Mouse (Mus musculus) liver, postnatal 0 days (tissue): ENCODE data around the gene Mrps27. TPM values are rescaled to one million over a fixed set of nuclear protein-coding genes. Genes with fewer than 3 reads are reported as not detected.

ENCODE experiments used
- ATAC-seq: fragments of 200-750 bp; cut with Nextera tagmentation; 2 replicates; pipeline ENCODE4 v1.8.0; 2017; ENCODE audit warnings: mild to moderate bottlenecking, moderate library complexity
- DNase-seq: peaks from one replicate; pipeline ENCODE4 v3.0.0-alpha.2; 2016
- H3K27ac ChIP-seq: fragments of 300-500 bp; sonication (generic); 2 replicates; pipeline ENCODE4 v1.5.1; 2014; ENCODE audit warnings: antibody characterized with exemption, moderate library complexity, mild to moderate bottlenecking, low read depth
- H3K27me3 ChIP-seq: fragments of 300-500 bp; sonication (generic); 2 replicates; pipeline ENCODE4 v1.6.1; 2014; ENCODE audit warnings: low read length, control low read depth, mixed read lengths; ENCODE audit not compliant: insufficient read depth
- H3K36me3 ChIP-seq: fragments of 300-500 bp; sonication (generic); replicated peaks from 2 replicates; pipeline ENCODE4 v1.6.1; 2014; ENCODE audit warnings: mild to moderate bottlenecking, control low read depth, low read length, moderate library complexity, mixed read lengths; ENCODE audit not compliant: insufficient read depth
- H3K4me1 ChIP-seq: fragments of 300-500 bp; sonication (generic); 2 replicates; pipeline ENCODE4 v1.6.1; 2014; ENCODE audit warnings: antibody characterized with exemption, mild to moderate bottlenecking, control low read depth; ENCODE audit not compliant: insufficient read depth
- H3K4me2 ChIP-seq: fragments of 300-500 bp; sonication (generic); 2 replicates; pipeline ENCODE4 v1.6.1; 2014; ENCODE audit warnings: low read depth, mild to moderate bottlenecking, low read length, moderate library complexity, mixed read lengths
- H3K4me3 ChIP-seq: fragments of 300-500 bp; sonication (generic); 2 replicates; pipeline ENCODE4 v1.5.1; 2014; ENCODE audit warnings: low read depth, low read length
- H3K9ac ChIP-seq: fragments of 300-500 bp; sonication (generic); replicated peaks from 2 replicates; pipeline ENCODE4 v1.6.1; 2014; ENCODE audit warnings: mild to moderate bottlenecking, moderate library complexity
- H3K9me3 ChIP-seq: fragments of 300-500 bp; sonication (generic); 2 replicates; pipeline ENCODE4 v1.6.1; 2016; ENCODE audit warnings: mild to moderate bottlenecking, control low read depth, low read length, mixed read lengths
- CTCF ChIP-seq: sonication (generic); IDR thresholded peaks from 2 replicates; pipeline ENCODE4 v1.5.1; 2016; ENCODE audit warnings: antibody characterized with exemption, low read depth
- EP300 ChIP-seq: IDR thresholded peaks from 2 replicates; pipeline ENCODE4 v1.6.1; 2016; ENCODE audit warnings: antibody characterized with exemption, low read depth, mild to moderate bottlenecking
- WGBS: fragments of 180-500 bp; shearing (Covaris S2); extraction: QIAGEN DNeasy Blood & Tissue Kit; methylation state at CpG from one replicate; pipeline ENCODE4 v1.1.7; 2014; ENCODE audit not compliant: insufficient replicate concordance; 5-methylcytosine and 5-hydroxymethylcytosine counted together
- polyA plus RNA-seq: library from polyadenylated mRNA; unstranded; fragments of >200 nt; fragmentation: Nextera tagmentation; extraction: Ambion mirVana; gene quantifications from 2 replicates; pipeline ENCODE4 v1.2.1, GENCODE M21; 2015

The Mrps27 gene
- polyA plus RNA-seq, 1 experiment from 2014 or later = 16.6 TPM

- no peak for ATAC-seq
- TF ChIP-seq CTCF = no peak
- TF ChIP-seq EP300 = no peak
- no peak for DNase-seq
- Histone ChIP-seq H3K27ac (no peak overlapping the region), H3K4me3 (no peak overlapping the region), H3K27me3 (no peaks in the 10 kb centered on the region), H3K4me1 (0 out of 2 replicates have a peak, but pooled peaks cover 3% of the 10 kb centered on the region), H3K36me3 (no peaks in the 10 kb centered on the region), H3K9ac (no peak overlapping the region), H3K9me3 (no peaks in the 10 kb centered on the region), H3K4me2 (no peak overlapping the region)
- 78% methylated on average over 18 of the region's 18 CpGs for WGBS
These were observed 97.3 kb downstream of the Mrps27 start for GRCm38 (mm10) chr13:99441700-99442433.

GRCm38 (mm10) chr13:99442434-99443249 is 98.1 kb downstream of the Mrps27 start:
- Histone ChIP-seq H3K9me3 (no peaks in the 10 kb centered on the region), H3K9ac (no peak overlapping the region), H3K27me3 (no peaks in the 10 kb centered on the region), H3K27ac (no peak overlapping the region), H3K4me1 (0 out of 2 replicates have a peak, but pooled peaks cover 3% of the 10 kb centered on the region), H3K4me2 (no peak overlapping the region), H3K36me3 (no peaks in the 10 kb centered on the region), H3K4me3 (no peak overlapping the region)
- TF ChIP-seq CTCF (no peak), EP300 (no peak)
- ATAC-seq = no peak
- WGBS = 80% methylated on average over 12 of the region's 12 CpGs
- DNase-seq = no peak

DNA sequence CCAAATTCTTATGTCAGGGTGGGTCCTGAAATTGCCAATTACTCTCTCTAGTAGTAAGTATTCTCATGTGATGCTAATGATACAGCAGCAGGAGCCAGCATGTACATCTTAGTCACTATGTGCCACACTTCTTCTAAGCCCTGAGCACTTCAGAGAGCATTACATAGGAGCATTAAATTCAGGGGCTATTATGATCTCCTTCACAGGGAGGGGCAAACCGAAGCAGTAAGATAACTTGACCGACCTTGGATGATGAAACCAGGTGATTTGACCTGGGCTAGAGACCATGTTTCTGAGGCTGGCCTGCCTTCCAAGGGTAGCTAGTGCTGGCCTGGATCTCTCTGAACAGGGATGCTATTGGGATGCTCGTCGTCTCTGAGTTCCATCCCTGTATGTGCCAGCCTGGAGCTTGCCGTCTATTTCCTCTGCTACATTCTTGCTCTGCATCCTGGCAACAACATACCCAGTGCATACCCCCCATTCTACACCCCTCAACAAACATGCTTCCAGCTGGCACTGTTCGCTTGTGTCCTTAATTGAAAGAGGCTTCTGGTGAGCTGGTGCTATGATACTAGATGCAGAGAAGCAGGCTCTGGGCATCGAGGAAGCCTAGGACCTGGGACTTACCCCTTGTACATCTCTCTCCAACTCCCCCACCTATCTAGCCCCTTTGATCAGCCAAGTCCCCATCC is 99.0 kb downstream of the Mrps27 start:
- no peak overlapping the region for H3K9ac ChIP-seq
- H3K27ac ChIP-seq = no peak overlapping the region
- H3K9me3 ChIP-seq = no peaks in the 10 kb centered on the region
- TF ChIP-seq EP300 (no peak), CTCF (no peak)
- no peaks in the 10 kb centered on the region for H3K27me3 ChIP-seq
- H3K36me3 ChIP-seq = no peaks in the 10 kb centered on the region
- 86% methylated on average over 7 of the region's 7 CpGs for WGBS
- no peak for ATAC-seq
- no peak overlapping the region for H3K4me2 ChIP-seq
- no peak for DNase-seq
- no peak overlapping the region for H3K4me3 ChIP-seq
- H3K4me1 ChIP-seq = 0 out of 2 replicates have a peak, but pooled peaks cover 3% of the 10 kb centered on the region

- WGBS = 21% methylated on average over 10 of the region's 10 CpGs
- ATAC-seq = no peak
- H3K4me3 ChIP-seq = no peak overlapping the region
These were observed 99.9 kb downstream of the Mrps27 start for GRCm38 (mm10) chr13:99444431-99444871.

DNA sequence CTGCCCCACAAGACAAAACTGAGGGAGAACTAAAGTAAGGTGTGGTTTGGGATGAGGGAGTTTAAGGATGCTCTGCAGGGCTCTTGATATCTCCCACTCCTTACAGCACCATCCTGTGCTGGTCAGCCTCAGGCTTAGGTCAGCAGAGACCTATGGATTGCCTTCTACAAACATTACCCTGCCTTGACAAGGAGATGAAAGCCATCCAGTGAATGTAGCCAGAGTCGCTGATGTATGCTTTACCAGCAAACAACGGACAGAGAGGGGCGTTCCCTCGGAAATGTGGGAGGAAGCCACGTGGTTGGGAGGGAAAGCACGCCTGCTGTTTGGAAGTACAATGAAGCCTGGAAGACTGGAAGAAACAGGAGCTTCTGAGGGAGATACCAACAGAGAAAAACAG is 100.3 kb downstream of the Mrps27 start:
- H3K4me1 ChIP-seq = 0 out of 2 replicates have a peak, but pooled peaks cover 3% of the 10 kb centered on the region
- no peak overlapping the region for H3K4me2 ChIP-seq
- no peak overlapping the region for H3K9ac ChIP-seq
- H3K27me3 ChIP-seq = no peaks in the 10 kb centered on the region
- 3% methylated on average over 6 of the region's 6 CpGs for WGBS
- TF ChIP-seq CTCF (no peak), EP300 (no peak)
- ATAC-seq (no peak), DNase-seq (no peak)
- H3K4me3 ChIP-seq = no peak overlapping the region
- no peaks in the 10 kb centered on the region for H3K36me3 ChIP-seq
- H3K9me3 ChIP-seq = no peaks in the 10 kb centered on the region
- H3K27ac ChIP-seq = no peak overlapping the region

More at GRCm38 (mm10) chr13:99444431-99444871, 99.9 kb downstream of the Mrps27 start:
- Histone ChIP-seq H3K27ac (no peak overlapping the region), H3K27me3 (no peaks in the 10 kb centered on the region), H3K36me3 (no peaks in the 10 kb centered on the region), H3K4me1 (0 out of 2 replicates have a peak, but pooled peaks cover 3% of the 10 kb centered on the region), H3K4me2 (no peak overlapping the region), H3K9ac (no peak overlapping the region), H3K9me3 (no peaks in the 10 kb centered on the region)
- DNase-seq = no peak
- TF ChIP-seq CTCF (no peak), EP300 (no peak)
